Mouse (Mus musculus) layer of hippocampus, postnatal 10 days (tissue): ENCODE results near the gene Ccnjl. TPM values are rescaled to one million over a fixed set of nuclear protein-coding genes. Genes with fewer than 3 reads are reported as not detected.

Source experiments
- DNase-seq, 2 experiments: peaks; one replicate each; pipeline ENCODE4 v3.0.0; 2021; ENCODE audit warnings: low spot score in 2 of 2
- total RNA-seq, 2 experiments: library from RNA; stranded (reverse); gene quantifications; 2 replicates each; pipeline ENCODE4 v1.2.3; 2021

The Ccnjl gene
- total RNA-seq, 2 experiments from 2014 or later: 8.8 to 10.1 TPM

GRCm38 (mm10) chr11:43518821-43519220 is 9.8 kb upstream of the Ccnjl start:
- no peak for DNase-seq

- no peak for DNase-seq
Observed at GRCm38 (mm10) chr11:43520521-43520920, 8.1 kb upstream of the Ccnjl start.

GRCm38 (mm10) chr11:43528078-43528682 is 404 bp upstream of the Ccnjl start:
- no peak for DNase-seq

- DNase-seq: no peak
Observed at GRCm38 (mm10) chr11:43530043-43530442, 1.5 kb downstream of the Ccnjl start.

DNA sequence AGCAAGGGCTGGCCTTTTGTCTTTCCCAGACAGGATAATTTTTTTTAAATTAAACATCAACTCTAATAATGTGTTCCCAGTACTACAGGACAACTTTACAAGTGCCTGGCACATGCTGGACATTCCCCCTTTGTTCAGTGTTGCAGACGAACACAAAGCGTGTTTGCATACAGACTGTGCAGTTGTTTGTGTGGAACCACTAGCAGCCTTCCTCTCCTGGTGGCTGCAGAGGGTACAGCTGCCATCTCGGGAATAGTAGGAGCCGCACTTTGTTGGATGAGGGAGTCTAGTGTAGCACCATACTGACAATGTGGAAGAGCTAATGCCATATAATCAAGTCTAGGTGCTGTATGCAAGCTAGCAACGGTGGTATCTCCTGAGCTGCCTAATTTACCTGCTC is 3.0 kb downstream of the Ccnjl start:
- DNase-seq: no peak

- no peak for DNase-seq
Observed at GRCm38 (mm10) chr11:43537074-43537473, 8.5 kb downstream of the Ccnjl start.

DNA sequence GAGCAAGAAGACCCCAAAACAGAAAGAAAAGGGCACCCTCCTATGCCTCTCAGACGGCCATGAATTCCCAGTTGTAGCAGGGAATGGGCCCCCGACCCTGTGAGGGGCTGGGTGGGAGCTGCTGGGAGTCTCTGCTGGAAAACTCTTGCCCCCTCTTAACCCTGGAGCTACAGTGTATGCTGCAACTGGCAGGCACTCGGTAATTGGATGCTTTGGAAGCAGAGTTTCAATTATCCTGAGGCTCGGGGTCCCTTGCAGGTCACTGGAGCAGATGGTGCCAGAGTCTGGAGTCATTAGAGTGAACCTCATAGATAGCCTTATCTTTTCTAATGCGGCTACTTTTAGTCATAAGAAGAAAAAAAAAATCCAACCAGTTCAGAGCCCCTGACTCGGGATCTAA is 11.3 kb downstream of the Ccnjl start:
- DNase-seq: no peak

DNA sequence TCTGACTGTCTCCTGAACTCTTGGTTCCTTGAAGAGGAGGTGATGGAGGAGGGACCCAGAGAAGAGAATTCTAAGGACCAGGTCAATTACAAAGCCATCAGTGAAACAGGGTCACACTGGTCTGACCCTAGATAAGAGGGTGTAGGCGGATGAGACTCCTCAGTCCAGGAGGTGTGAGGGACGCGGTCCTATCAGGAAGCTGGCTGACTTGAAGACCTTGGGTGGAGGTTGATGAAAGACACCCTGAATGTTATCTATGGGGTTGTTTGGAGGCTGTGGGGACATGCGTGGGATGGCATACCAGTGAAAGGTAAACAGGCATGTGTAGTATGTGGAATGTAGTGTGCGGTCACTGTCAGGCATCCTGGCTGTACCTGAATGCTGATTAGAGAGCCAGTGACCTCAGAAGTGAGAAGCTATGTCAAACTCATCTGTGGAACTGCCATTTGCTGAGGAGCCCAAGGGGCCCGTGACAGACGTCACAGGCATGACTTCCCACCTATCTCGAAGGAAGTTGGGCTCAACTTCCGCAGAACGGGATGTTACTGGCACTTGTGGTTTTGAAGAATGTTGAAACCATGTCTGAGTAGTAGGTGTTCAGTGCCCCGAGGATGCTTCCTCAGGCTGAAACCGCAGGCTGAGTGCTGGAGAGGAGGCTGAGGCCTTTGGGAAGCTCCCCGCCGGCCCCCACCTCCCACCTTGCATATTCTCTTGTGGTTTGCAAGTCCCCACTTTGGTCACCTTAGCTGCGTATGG is 15.3 kb downstream of the Ccnjl start:
- DNase-seq: no peak

DNA sequence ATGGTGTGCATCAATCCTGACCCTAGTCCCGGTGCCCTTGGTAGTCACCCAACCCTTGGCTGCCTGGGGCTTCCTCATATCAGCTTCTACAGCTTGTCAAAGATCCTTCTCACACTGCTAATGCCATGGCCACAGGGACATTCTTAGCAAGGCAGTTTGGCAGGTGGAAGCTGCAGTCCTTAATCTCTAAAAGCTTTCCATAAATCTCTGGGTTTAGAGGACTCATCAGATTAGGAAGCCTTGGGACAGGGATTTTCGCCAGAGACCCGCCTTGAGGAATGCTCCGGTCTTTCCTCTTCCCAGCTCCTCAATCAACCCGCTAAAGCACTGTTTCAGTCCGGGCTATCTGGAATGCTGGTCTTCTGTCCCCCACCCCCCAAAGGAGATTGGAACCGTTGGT is 16.2 kb downstream of the Ccnjl start:
- DNase-seq: no peak

- DNase-seq: no peak
Observed at GRCm38 (mm10) chr11:43545873-43546475, 17.4 kb downstream of the Ccnjl start.

- no peak for DNase-seq
Observed at GRCm38 (mm10) chr11:43546678-43547077, 18.1 kb downstream of the Ccnjl start.

DNA sequence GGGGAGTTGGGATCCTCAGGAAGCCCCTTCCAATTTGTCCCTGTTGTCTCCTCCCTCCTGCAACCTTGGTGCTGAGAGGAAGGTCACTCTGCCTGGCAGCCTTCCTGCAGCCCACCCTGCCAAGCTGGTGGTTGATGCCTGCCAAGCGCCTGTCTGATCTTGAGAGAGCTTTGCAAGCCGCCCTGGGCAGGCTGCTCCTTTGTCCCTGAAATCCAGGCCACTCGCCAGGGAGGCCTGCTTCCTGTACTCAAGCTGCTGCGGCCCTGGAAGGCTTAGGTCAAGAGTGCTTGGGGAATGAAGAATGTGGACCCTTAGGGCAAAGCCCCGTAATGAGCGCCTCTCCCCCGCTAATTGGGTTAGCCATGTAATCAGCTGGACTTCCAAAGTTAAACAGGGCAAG is 19.6 kb downstream of the Ccnjl start:
- DNase-seq: peak; percentile 79 to 84

GRCm38 (mm10) chr11:43548657-43549435 is 20.3 kb downstream of the Ccnjl start:
- DNase-seq: no peak

DNA sequence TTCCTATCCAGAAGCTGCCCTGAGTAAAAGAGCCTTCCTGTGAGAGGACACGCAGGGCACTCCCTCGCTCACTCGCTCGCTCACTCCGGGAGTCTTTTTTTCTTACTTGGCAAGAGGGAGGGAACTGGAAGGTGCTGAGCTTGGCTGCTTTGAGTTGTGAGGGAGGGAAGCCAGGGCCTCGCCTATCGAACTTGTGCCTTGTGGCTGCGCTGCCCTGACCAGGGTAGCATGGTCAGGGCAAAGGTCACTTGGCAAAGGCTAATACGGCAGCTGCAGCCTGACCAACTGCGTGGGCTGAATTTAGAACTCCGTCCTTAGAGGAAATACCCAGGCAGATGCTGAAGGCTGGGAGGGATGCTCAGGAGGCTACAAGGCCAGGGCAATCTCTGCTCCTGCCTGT is 21.1 kb downstream of the Ccnjl start:
- peak in 1 of 2 experiments; percentile 30 for DNase-seq

DNA sequence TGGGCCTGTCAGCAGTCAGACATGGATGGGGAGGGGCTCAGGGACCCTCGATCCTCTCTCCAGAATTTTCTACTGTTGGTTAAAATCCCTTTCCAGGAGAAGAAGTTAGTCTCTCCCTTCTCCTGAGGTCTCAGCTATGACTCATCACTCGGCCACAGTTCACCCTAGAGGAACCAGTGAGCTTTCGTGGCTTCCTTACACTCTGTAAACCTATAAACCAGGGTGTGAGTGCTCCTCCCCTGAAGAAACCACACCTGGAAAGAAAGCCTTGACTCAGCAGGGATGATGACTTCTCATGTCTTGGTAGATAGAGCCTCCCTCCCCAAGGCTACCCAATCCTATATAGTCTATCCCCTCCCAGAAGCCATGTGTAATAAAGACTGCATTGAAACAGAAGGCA is 23.2 kb downstream of the Ccnjl start:
- DNase-seq: no peak

DNA sequence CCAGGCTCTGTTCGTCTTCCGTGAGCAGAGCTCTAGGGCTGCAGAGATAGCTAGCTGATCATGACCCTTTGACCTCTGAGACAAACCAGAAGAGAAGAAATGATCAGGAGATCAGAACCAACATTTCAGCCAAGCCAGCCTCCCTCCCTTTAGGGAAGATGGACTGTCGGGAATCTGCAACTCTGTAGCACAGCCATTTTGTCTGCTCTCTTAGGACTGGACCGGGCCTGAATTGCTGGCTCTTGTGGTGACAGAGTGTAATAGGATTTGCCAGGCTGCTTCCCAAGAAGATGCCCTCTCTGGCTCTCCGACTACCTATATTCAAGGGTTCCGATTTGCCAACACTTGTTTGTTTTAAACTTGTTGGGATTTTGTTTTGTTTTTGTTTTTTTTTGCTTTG is 24.1 kb downstream of the Ccnjl start:
- no peak for DNase-seq

GRCm38 (mm10) chr11:43556538-43556937 is 28.0 kb downstream of the Ccnjl start:
- DNase-seq: no peak

DNA sequence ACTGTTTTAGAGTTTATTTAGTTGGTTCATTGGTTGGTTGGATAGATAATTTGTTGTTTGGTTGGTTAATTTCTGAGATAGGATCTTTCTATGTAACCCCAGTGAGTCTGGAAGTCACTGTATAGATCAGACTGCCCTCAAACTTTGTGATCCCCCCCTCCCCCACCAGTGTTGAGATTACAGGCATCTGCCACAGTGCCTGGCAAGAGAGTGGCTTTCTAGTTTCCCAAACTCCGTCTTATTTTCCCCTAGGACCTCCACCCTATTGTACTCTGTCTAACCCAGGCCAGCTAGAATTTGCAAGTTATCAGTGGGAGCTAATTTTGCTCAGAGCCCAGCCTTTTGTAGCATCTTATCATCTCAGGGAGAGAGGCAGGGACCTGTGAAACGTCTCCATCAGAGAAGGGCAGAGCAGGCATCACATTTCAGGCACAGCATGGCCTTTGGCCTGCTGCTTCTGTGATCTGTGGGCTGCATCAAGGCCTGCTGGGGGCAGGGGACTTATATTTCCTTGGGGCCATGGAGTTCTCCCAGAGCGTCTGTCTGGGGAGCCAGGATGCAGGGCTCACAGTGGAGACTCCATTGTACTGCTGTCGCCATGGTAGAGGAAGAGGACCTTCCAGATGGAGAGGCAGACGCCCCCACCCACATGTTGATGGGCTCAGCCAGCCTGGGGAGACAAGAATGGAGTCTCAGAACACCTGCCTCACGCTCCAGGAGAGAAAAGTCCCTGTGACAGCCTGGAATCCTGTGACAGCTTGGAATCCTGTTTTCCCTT is 31.1 kb downstream of the Ccnjl start:
- DNase-seq: peak; percentile 47 to 59

DNA sequence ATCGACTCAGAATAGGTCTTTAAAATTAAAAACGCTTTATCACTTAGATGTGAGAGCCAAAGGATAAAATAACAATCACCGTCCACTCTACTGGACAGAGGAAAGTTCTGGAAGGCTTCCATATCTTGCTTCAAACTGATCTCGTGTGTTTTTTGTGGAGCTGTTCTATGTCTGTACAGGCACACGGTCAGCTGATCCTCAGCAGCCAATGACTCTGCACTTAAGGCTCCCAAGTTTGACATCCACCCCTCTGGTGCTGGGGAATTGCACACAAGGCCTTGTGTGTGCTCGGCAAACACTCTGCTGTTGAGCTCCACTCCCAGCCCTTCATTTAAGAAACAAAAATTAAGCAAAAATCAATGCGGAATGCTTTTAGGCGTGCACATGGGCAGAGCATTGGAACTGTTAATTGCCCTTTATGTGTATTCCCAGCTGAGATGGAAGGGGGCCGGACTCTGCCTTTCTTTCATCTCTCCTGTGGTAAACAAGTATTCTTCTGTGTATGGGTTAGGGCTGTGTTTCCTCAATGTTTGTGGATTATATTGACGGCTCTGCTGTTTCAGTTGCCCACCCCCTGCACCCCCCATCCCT is 35.2 kb downstream of the Ccnjl start:
- DNase-seq: no peak

DNA sequence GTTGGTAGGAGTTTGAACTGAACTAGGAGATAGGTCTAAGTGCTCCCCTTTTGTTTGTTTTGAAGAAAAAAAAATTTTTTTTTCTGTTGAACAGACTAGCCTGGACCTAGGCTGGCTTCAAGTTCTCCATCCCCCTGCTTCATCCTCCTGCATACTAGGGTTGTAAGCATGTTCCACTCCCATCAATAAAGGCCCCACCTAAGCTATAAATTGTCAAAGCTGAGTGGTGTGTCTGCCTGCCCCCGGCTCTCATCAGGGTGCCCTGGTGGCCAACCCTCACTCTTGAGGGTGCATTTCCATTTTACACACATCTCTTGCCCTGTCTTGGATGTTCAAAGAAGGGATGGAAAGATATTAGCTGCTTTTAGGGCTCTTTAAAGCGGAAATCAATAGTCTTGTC is 36.8 kb downstream of the Ccnjl start:
- DNase-seq: no peak

GRCm38 (mm10) chr11:43565852-43566251 is 37.3 kb downstream of the Ccnjl start:
- no peak for DNase-seq
